Mouse (Mus musculus): ENCODE results near the gene Skint2. TPM values are rescaled to one million over a fixed set of nuclear protein-coding genes. Genes with fewer than 3 reads are reported as not detected.

The Skint2 gene
- not detected for polyA plus RNA-seq (2014; fragmentation: Illumina TruSeq; extraction: RNeasy Lipid Tissue Mini Kit (QIAGEN cat#74804); ENCODE audit: low read depth, low replicate concordance)

GRCm38 (mm10) chr4:112556894-112557293 is at the start of gene Skint2:
Gene Skint2, plus strand, starts transcription at chr4:112557194.

Other genes starting within 250 kb of the Skint2 start
- gene Skint9, start 123.2 kb upstream of the Skint2 start, polyA plus RNA-seq (2014; fragmentation: Illumina TruSeq; extraction: RNeasy Lipid Tissue Mini Kit (QIAGEN cat#74804); ENCODE audit: low read depth, low replicate concordance): not detected
- gene Skint10, start 217.7 kb downstream of the Skint2 start, polyA plus RNA-seq (2014; fragmentation: Illumina TruSeq; extraction: RNeasy Lipid Tissue Mini Kit (QIAGEN cat#74804); ENCODE audit: low read depth, low replicate concordance): not detected